Mouse (Mus musculus): ENCODE results near the gene Oxld1. TPM values are rescaled to one million over a fixed set of nuclear protein-coding genes. Genes with fewer than 3 reads are reported as not detected.

The Oxld1 gene
- total and polyA plus RNA-seq, 3 experiments, result 52.0 to 61.6 (median 57.4) TPM

DNA sequence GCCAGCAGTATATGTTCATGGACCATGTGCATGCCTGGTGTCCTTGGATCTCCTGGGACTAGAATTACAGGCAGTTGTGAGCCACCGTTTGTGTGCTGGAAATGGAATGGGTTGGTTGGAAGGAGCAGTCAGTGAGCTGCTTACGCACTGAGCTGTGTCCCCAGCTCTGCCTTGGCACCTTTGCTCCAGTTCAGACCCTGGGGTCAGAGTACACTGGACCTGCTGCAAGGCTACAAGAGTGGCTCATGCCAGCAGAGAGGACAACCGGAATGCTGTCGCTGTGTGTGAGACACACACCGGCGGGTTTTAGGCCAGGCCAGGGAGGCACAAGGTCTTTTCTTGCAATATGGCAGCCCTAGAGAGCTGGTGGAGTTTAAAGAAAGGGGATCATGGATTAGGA lies 14.2 kb upstream of the Oxld1 start:
- H3K27ac ChIP-seq, result no peak overlapping the region
- no peak overlapping the region for H3K4me3 ChIP-seq
- no peaks in the 10 kb centered on the region for H3K27me3 ChIP-seq (ENCODE audit: control insufficient read depth, insufficient read depth, low read length)
- 95% methylated on average over 6 of the region's 6 CpGs for WGBS
- no peaks in the 10 kb centered on the region for H3K36me3 ChIP-seq (ENCODE audit: control insufficient read depth, insufficient read depth, low read length)
- H3K9ac ChIP-seq (ENCODE audit: low read depth, low read length), result no peak overlapping the region
- TF ChIP-seq CTCF (IDR thresholded peaks at IDR 0.05) (no peak), EP300 (IDR thresholded peaks at IDR 0.05; ENCODE audit: insufficient read depth, low read depth, low read length) (no peak), POLR2A (IDR thresholded peaks at IDR 0.05; ENCODE audit: insufficient read depth, low read depth, low read length) (no peak)
- no peak for DNase-seq
- intact Hi-C loops (cut with DNase I), result no loop called here
- H3K4me1 ChIP-seq (ENCODE audit: control insufficient read depth, insufficient read depth, low read length), result no peaks in the 10 kb centered on the region; the same call in 1 of the 2 replicates
- no peaks in the 10 kb centered on the region; the same call in 1 of the 2 replicates for H3K79me2 ChIP-seq (replicated peaks; ENCODE audit: control insufficient read depth, insufficient read depth, low read length)

DNA sequence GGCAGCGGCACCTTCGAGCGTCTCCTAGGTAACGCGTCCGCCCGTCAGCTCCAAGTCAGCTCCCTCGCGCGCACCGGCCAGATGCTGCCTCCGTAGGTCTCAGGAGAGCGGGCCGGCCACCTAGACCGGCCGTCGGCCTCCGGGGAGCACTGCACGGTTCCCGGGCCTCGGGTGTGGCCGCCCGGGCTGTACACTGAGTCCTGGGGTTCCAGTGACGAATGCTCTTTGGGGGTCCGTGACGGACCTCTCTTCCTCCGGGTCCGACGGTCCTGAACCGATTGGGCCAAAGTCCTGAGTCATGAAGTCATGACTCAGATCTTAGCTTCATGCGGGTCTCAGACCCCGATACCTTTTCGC lies 9.8 kb upstream of the Oxld1 start:
- H3K4me3 ChIP-seq, result peak overlapping the region; percentile 84
- no peaks in the 10 kb centered on the region; the same call in 1 of the 2 replicates for H3K79me2 ChIP-seq (replicated peaks; ENCODE audit: control insufficient read depth, insufficient read depth, low read length)
- no peaks in the 10 kb centered on the region for H3K36me3 ChIP-seq (ENCODE audit: control insufficient read depth, insufficient read depth, low read length)
- H3K4me1 ChIP-seq (ENCODE audit: control insufficient read depth, insufficient read depth, low read length), result peaks cover 3% of the 10 kb centered on the region
- WGBS, result under 1% methylated on average over 33 of the region's 33 CpGs
- H3K9ac ChIP-seq (ENCODE audit: low read depth, low read length), result peak overlapping the region; percentile 87
- TF ChIP-seq POLR2A (IDR thresholded peaks at IDR 0.05; ENCODE audit: insufficient read depth, low read depth, low read length) (no peak), EP300 (IDR thresholded peaks at IDR 0.05; ENCODE audit: insufficient read depth, low read depth, low read length) (no peak), CTCF (IDR thresholded peaks at IDR 0.05) (no peak)
- no peaks in the 10 kb centered on the region for H3K27me3 ChIP-seq (ENCODE audit: control insufficient read depth, insufficient read depth, low read length)
- peak overlapping the region; percentile 68 for H3K27ac ChIP-seq
- intact Hi-C loops (cut with DNase I), result loop anchor here (2.0 kb wide), 1 partner anchor 15 kb away; no protein-coding TSS in a partner anchor
- DNase-seq, result no peak

GRCm38 (mm10) chr11:120467051-120467735 lies 9.3 kb upstream of the Oxld1 start, which contains the start of gene Arl16:
Arl16 (minus strand) TSS chr11:120467607.
- under 1% methylated on average over 53 of the region's 54 CpGs for WGBS
- Histone ChIP-seq H3K4me3 (peak within 1 kb of the TSS; percentile 84), H3K27ac (peak within 1 kb of the TSS; percentile 81), H3K27me3 (ENCODE audit: control insufficient read depth, insufficient read depth, low read length) (no peaks in the 10 kb centered on the region), H3K36me3 (ENCODE audit: control insufficient read depth, insufficient read depth, low read length) (no peaks in the 10 kb centered on the region), H3K79me2 (replicated peaks; ENCODE audit: control insufficient read depth, insufficient read depth, low read length) (no peaks in the 10 kb centered on the region; the same call in 1 of the 2 replicates), H3K9ac (ENCODE audit: low read depth, low read length) (peak within 1 kb of the TSS; percentile 87), H3K4me1 (ENCODE audit: control insufficient read depth, insufficient read depth, low read length) (peaks cover 3% of the 10 kb centered on the region)
- TF ChIP-seq CTCF (IDR thresholded peaks at IDR 0.05), result no peak
- 0 out of 2 replicates have a peak, but pooled peaks have one; percentile 16 for TF ChIP-seq EP300 (IDR thresholded peaks at IDR 0.05; ENCODE audit: insufficient read depth, low read depth, low read length)
- peak; percentile 89 for TF ChIP-seq POLR2A (IDR thresholded peaks at IDR 0.05; ENCODE audit: insufficient read depth, low read depth, low read length)
- DNase-seq, result peak; percentile 91 to 95
- intact Hi-C loops (cut with DNase I), result no loop called here

DNA sequence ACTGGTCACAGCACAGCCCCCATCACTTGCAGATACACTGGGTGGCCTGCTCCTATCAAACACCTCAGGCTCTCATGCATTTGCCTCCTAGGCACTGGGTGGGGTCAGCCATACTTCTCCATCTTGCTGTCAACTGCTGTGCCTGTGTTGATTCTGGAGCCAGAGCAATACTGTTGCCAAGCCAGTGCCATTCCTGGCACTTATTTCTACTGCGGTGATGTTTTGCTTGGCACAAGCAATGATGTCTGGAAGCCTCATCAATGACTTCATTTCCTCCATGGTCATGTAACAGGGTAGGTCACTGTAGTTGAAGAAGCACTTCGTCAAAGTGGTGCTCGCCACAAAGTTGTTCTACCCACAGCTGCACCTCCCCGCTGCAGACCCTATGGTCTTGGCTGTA lies 7.7 kb upstream of the Oxld1 start:
- TF ChIP-seq EP300 (IDR thresholded peaks at IDR 0.05; ENCODE audit: insufficient read depth, low read depth, low read length) (no peak), CTCF (IDR thresholded peaks at IDR 0.05) (no peak), POLR2A (IDR thresholded peaks at IDR 0.05; ENCODE audit: insufficient read depth, low read depth, low read length) (no peak)
- H3K36me3 ChIP-seq (ENCODE audit: control insufficient read depth, insufficient read depth, low read length), result no peaks in the 10 kb centered on the region
- H3K4me3 ChIP-seq, result no peak overlapping the region
- H3K27ac ChIP-seq, result no peak overlapping the region
- intact Hi-C loops (cut with DNase I), result no loop called here
- H3K79me2 ChIP-seq (replicated peaks; ENCODE audit: control insufficient read depth, insufficient read depth, low read length), result no peaks in the 10 kb centered on the region; the same call in 1 of the 2 replicates
- H3K9ac ChIP-seq (ENCODE audit: low read depth, low read length), result no peak overlapping the region
- WGBS, result 34% methylated on average over 4 of the region's 4 CpGs
- no peak for DNase-seq
- H3K27me3 ChIP-seq (ENCODE audit: control insufficient read depth, insufficient read depth, low read length), result no peaks in the 10 kb centered on the region
- H3K4me1 ChIP-seq (ENCODE audit: control insufficient read depth, insufficient read depth, low read length), result peaks cover 3% of the 10 kb centered on the region

GRCm38 (mm10) chr11:120464365-120464764 lies 6.5 kb upstream of the Oxld1 start:
- no peak for DNase-seq
- Histone ChIP-seq H3K9ac (ENCODE audit: low read depth, low read length) (no peak overlapping the region), H3K36me3 (ENCODE audit: control insufficient read depth, insufficient read depth, low read length) (no peaks in the 10 kb centered on the region), H3K27me3 (ENCODE audit: control insufficient read depth, insufficient read depth, low read length) (no peaks in the 10 kb centered on the region), H3K4me3 (no peak overlapping the region), H3K79me2 (replicated peaks; ENCODE audit: control insufficient read depth, insufficient read depth, low read length) (no peaks in the 10 kb centered on the region; the same call in 1 of the 2 replicates), H3K4me1 (ENCODE audit: control insufficient read depth, insufficient read depth, low read length) (peaks cover 3% of the 10 kb centered on the region), H3K27ac (no peak overlapping the region)
- 85% methylated on average over 5 of the region's 5 CpGs for WGBS
- intact Hi-C loops (cut with DNase I), result no loop called here
- TF ChIP-seq CTCF (IDR thresholded peaks at IDR 0.05), result no peak
- no peak for TF ChIP-seq POLR2A (IDR thresholded peaks at IDR 0.05; ENCODE audit: insufficient read depth, low read depth, low read length)
- no peak for TF ChIP-seq EP300 (IDR thresholded peaks at IDR 0.05; ENCODE audit: insufficient read depth, low read depth, low read length)

GRCm38 (mm10) chr11:120463536-120463935 lies 5.7 kb upstream of the Oxld1 start:
- whole genome bisulfite sequencing, result 85% methylated on average over 2 of the region's 2 CpGs
- no peak for DNase-seq
- Histone ChIP-seq H3K36me3 (ENCODE audit: control insufficient read depth, insufficient read depth, low read length) (no peaks in the 10 kb centered on the region), H3K27me3 (ENCODE audit: control insufficient read depth, insufficient read depth, low read length) (no peaks in the 10 kb centered on the region), H3K27ac (no peak overlapping the region), H3K79me2 (replicated peaks; ENCODE audit: control insufficient read depth, insufficient read depth, low read length) (no peaks in the 10 kb centered on the region; the same call in 1 of the 2 replicates), H3K4me3 (no peak overlapping the region), H3K4me1 (ENCODE audit: control insufficient read depth, insufficient read depth, low read length) (peaks cover 3% of the 10 kb centered on the region), H3K9ac (ENCODE audit: low read depth, low read length) (no peak overlapping the region)
- intact Hi-C loops (cut with DNase I), result no loop called here
- TF ChIP-seq EP300 (IDR thresholded peaks at IDR 0.05; ENCODE audit: insufficient read depth, low read depth, low read length), result no peak
- TF ChIP-seq CTCF (IDR thresholded peaks at IDR 0.05), result no peak
- no peak for TF ChIP-seq POLR2A (IDR thresholded peaks at IDR 0.05; ENCODE audit: insufficient read depth, low read depth, low read length)
